Mouse (Mus musculus): ENCODE data around the gene Scfd1. TPM values are rescaled to one million over a fixed set of nuclear protein-coding genes. Genes with fewer than 3 reads are reported as not detected.

Scfd1 gene
- polyA plus RNA-seq (2014; fragmentation: Illumina TruSeq; extraction: RNeasy Lipid Tissue Mini Kit (QIAGEN cat#74804); ENCODE audit: low read depth, low replicate concordance), result 152 TPM

DNA sequence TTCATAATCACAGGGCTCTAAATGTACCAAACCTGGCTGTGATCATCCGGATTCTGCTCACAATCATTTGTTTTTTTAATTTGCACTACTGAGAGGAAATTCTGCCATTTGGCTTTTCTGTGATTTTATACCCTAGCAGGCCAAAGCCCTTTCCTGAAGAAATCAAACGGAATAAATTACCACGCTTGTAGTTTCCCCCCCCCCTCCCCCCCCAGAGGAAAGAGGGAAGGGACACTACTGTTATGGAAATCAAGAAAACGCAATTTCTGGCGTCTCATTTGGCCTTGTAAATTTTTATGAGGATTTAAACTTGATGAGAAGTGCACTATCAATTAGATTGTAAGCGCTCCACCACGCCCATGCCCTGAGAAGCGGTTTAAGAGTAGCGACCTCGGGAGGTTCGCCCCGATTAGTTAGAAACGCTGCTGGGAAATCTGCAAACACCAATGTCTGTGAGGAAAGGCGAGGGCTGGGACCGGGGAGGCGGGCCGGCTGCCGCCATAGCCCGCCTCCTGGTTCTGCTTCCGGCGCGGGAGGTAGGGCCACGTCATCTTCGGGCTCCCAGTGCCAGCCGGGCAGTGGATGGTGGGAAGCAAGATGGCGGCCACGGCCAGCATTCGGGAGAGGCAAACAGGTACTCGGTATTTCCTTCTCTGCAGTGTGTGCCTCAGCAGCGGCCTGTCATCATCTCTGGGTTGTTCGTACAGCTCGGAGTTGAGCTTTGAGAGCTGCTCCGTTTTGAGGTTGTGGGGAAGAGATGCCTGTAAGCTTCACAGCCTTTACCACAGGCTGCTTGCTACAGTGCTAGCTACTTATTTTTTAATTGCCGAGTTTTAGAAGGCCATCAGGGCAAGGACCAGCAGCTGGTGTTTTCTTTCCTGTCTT lies at the start of gene Scfd1:
TSS of gene Scfd1 (plus strand) at position 508 of the 885 bp plus-strand sequence.

GRCm38 (mm10) chr12:51347988-51348697 lies 29.2 kb upstream of the Scfd1 start, which contains the start of gene G2e3:
Gene G2e3 (plus strand): TSS chr12:51348061.

Other genes starting within 250 kb of the Scfd1 start
- 42.4 TPM for gene G2e3, start 29.4 kb upstream of the Scfd1 start, polyA plus RNA-seq (2014; fragmentation: Illumina TruSeq; extraction: RNeasy Lipid Tissue Mini Kit (QIAGEN cat#74804); ENCODE audit: low read depth, low replicate concordance)
- 1.1 TPM for gene Coch, start 215.8 kb downstream of the Scfd1 start, polyA plus RNA-seq (2014; fragmentation: Illumina TruSeq; extraction: RNeasy Lipid Tissue Mini Kit (QIAGEN cat#74804); ENCODE audit: low read depth, low replicate concordance)